In the genomic region with DNA sequence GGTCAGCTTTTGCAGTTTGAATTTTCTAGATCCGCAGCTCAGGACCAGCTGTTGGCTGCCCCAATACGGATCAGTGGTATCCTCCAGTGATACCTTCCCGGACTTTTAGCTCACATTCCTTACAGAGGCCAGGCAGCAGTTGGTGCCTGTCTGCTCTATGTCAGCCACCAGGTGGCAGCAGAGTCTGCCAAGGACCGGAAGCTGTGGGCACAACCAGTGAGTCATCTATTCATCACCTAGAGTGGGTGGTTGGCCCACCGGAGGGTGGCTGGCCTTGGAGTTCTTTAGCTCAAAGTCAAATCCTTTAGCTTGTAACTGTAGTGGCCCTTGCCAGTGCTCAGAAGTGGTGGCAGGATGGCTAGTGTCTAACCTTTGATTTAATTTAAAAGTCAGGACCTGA, we compare ENCODE assay signal across 8 mouse cellular contexts.
DNase-seq lines count a peak whose midpoint lies in the region; ATAC-seq lines count a peak whose summit lies in the region.

No protein-coding gene starts in this region.

- no peaks in the 10 kb centered on the region for H3K36me3 ChIP-seq in embryonic facial prominence, embryonic 10.5 days (replicated peaks)
- no peaks in the 10 kb centered on the region for H3K36me3 ChIP-seq in kidney, embryonic 16.5 days (ENCODE audit: insufficient read depth, low read length)
- H3K36me3 ChIP-seq in liver, embryonic 11.5 days (ENCODE audit: control insufficient read depth, insufficient read depth, low read length): no peaks in the 10 kb centered on the region
- H3K36me3 ChIP-seq in neural tube, embryonic 12.5 days: no peaks in the 10 kb centered on the region
- no peaks in the 10 kb centered on the region for H3K36me3 ChIP-seq in stomach, embryonic 16.5 days (ENCODE audit: control insufficient read depth, insufficient read depth, low read length)

- H3K9me3 ChIP-seq in embryonic facial prominence, embryonic 10.5 days: no peaks in the 10 kb centered on the region
- no peaks in the 10 kb centered on the region for H3K9me3 ChIP-seq in kidney, embryonic 16.5 days (ENCODE audit: low read length)
- no peaks in the 10 kb centered on the region for H3K9me3 ChIP-seq in liver, embryonic 11.5 days (ENCODE audit: control insufficient read depth, low read length)
- H3K9me3 ChIP-seq in neural tube, embryonic 12.5 days: no peaks in the 10 kb centered on the region
- no peaks in the 10 kb centered on the region for H3K9me3 ChIP-seq in stomach, embryonic 16.5 days (replicated peaks; ENCODE audit: control insufficient read depth, low read length)

- H3K9ac ChIP-seq in kidney, embryonic 16.5 days (replicated peaks; ENCODE audit: low read length): no peak overlapping the region
- H3K9ac ChIP-seq in liver, embryonic 11.5 days (ENCODE audit: low read depth, low read length): no peak overlapping the region
- no peak overlapping the region for H3K9ac ChIP-seq in neural tube, embryonic 12.5 days
- H3K9ac ChIP-seq in stomach, embryonic 16.5 days (ENCODE audit: low read length): no peak overlapping the region

- peaks cover 6% of the 10 kb centered on the region; the same call in 1 of the 2 replicates for H3K4me1 ChIP-seq in embryonic facial prominence, embryonic 10.5 days
- H3K4me1 ChIP-seq in kidney, embryonic 16.5 days (ENCODE audit: insufficient read depth, low read length): no peaks in the 10 kb centered on the region
- no peaks in the 10 kb centered on the region for H3K4me1 ChIP-seq in liver, embryonic 11.5 days (replicated peaks; ENCODE audit: control insufficient read depth, insufficient read depth, low read length)
- no peaks in the 10 kb centered on the region; the same call in 1 of the 2 replicates for H3K4me1 ChIP-seq in neural tube, embryonic 12.5 days
- no peaks in the 10 kb centered on the region for H3K4me1 ChIP-seq in stomach, embryonic 16.5 days (ENCODE audit: control insufficient read depth, insufficient read depth, low read length)

- WGBS in embryonic facial prominence, embryonic 10.5 days: 19% methylated on average over 5 of the region's 5 CpGs
- 15% methylated on average over 5 of the region's 5 CpGs for WGBS in kidney, embryonic 16.5 days
- 18% methylated on average over 5 of the region's 5 CpGs for WGBS in liver, embryonic 11.5 days
- WGBS in neural tube, embryonic 12.5 days: 24% methylated on average over 5 of the region's 5 CpGs
- 16% methylated on average over 5 of the region's 5 CpGs for WGBS in stomach, embryonic 16.5 days

- H3K27ac ChIP-seq in embryonic facial prominence, embryonic 10.5 days (replicated peaks): no peak overlapping the region
- no peak overlapping the region for H3K27ac ChIP-seq in kidney, embryonic 16.5 days (ENCODE audit: low read length)
- no peak overlapping the region for H3K27ac ChIP-seq in liver, embryonic 11.5 days (ENCODE audit: low read depth, low read length)
- no peak overlapping the region for H3K27ac ChIP-seq in neural tube, embryonic 12.5 days
- H3K27ac ChIP-seq in stomach, embryonic 16.5 days (ENCODE audit: low read length): no peak overlapping the region

- peak; percentile 97 for ATAC-seq in granulocyte monocyte progenitor cell, adult 5-6 weeks (replicated peaks; ENCODE audit: poor library complexity, severe bottlenecking)
- peak; percentile 68 for ATAC-seq in kidney, embryonic 16.5 days (ENCODE audit: low FRiP score, low TSS enrichment)
- no peak for ATAC-seq in liver, embryonic 11.5 days (replicated peaks; ENCODE audit: low FRiP score)
- ATAC-seq in neural tube, embryonic 12.5 days (ENCODE audit: low FRiP score, low read depth): peak; percentile 58
- peak; percentile 63; the same call in 1 of the 2 replicates for ATAC-seq in stomach, embryonic 16.5 days (ENCODE audit: insufficient read depth, low FRiP score)

- no peak overlapping the region for H3K4me3 ChIP-seq in embryonic facial prominence, embryonic 10.5 days
- no peak overlapping the region for H3K4me3 ChIP-seq in kidney, embryonic 16.5 days (ENCODE audit: low read length)
- no peak overlapping the region for H3K4me3 ChIP-seq in liver, embryonic 11.5 days (ENCODE audit: low read depth, low read length)
- H3K4me3 ChIP-seq in neural tube, embryonic 12.5 days: no peak overlapping the region
- H3K4me3 ChIP-seq in stomach, embryonic 16.5 days (replicated peaks; ENCODE audit: low read length): no peak overlapping the region

- no peaks in the 10 kb centered on the region for H3K27me3 ChIP-seq in embryonic facial prominence, embryonic 10.5 days (replicated peaks; ENCODE audit: low read depth, poor library complexity, severe bottlenecking)
- no peaks in the 10 kb centered on the region for H3K27me3 ChIP-seq in kidney, embryonic 16.5 days (ENCODE audit: insufficient read depth, low read length)
- no peaks in the 10 kb centered on the region for H3K27me3 ChIP-seq in liver, embryonic 11.5 days (replicated peaks; ENCODE audit: control insufficient read depth, insufficient read depth, low read length)
- H3K27me3 ChIP-seq in neural tube, embryonic 12.5 days (replicated peaks): no peaks in the 10 kb centered on the region
- no peaks in the 10 kb centered on the region for H3K27me3 ChIP-seq in stomach, embryonic 16.5 days (ENCODE audit: control insufficient read depth, insufficient read depth, low read length)

- H3K4me2 ChIP-seq in kidney, embryonic 16.5 days (replicated peaks; ENCODE audit: low read depth, low read length): no peak overlapping the region
- H3K4me2 ChIP-seq in liver, embryonic 11.5 days: no peak overlapping the region
- H3K4me2 ChIP-seq in neural tube, embryonic 12.5 days (replicated peaks): no peak overlapping the region
- H3K4me2 ChIP-seq in stomach, embryonic 16.5 days (ENCODE audit: low read depth, low read length): no peak overlapping the region

- peak; percentile 89 for DNase-seq in 416B (ENCODE audit: low read depth)
- peak; percentile 89 for DNase-seq in adrenal gland, postnatal 10 days
- DNase-seq in embryonic facial prominence, embryonic 10.5 days (ENCODE audit: low spot score): peak; percentile 79
- DNase-seq in liver, embryonic 11.5 days (ENCODE audit: low spot score): peak; percentile 53
